Mouse (Mus musculus) T-cell, adult 2 months (primary cell): ENCODE results near the gene Ndufb6.
"Not testable (repeated sequence)": the region's sequence is repeated elsewhere in the genome, so short reads cannot be mapped to it uniquely, and the experiment has no call there.

Experiments
- DNase-seq: peaks from one replicate; pipeline ENCODE4 v3.0.0; 2022; ENCODE audit warnings: low spot score

Ndufb6 gene

GRCm38 (mm10) chr4:40279276-40279900 is at the start of gene Ndufb6:
TSS of gene Ndufb6 (minus strand) at chr4:40279421.
- DNase-seq, result peak; percentile 89

GRCm38 (mm10) chr4:40327161-40327560 is 47.9 kb upstream of the Ndufb6 start:
- no peak for DNase-seq

GRCm38 (mm10) chr4:40324620-40325019 is 45.4 kb upstream of the Ndufb6 start:
- DNase-seq, result no peak

GRCm38 (mm10) chr4:40317404-40317803 is 38.2 kb upstream of the Ndufb6 start:
- no peak for DNase-seq

GRCm38 (mm10) chr4:40313026-40313425 is 33.8 kb upstream of the Ndufb6 start:
- peak; percentile 5 for DNase-seq

GRCm38 (mm10) chr4:40312213-40312612 is 33.0 kb upstream of the Ndufb6 start:
- no peak for DNase-seq

- no peak for DNase-seq
Observed at GRCm38 (mm10) chr4:40310796-40311383, 31.7 kb upstream of the Ndufb6 start.

GRCm38 (mm10) chr4:40309682-40310081 is 30.5 kb upstream of the Ndufb6 start:
- no peak for DNase-seq

- DNase-seq, result no peak
Observed at GRCm38 (mm10) chr4:40302445-40303125, 23.4 kb upstream of the Ndufb6 start.

- peak; percentile 61 for DNase-seq
Observed at GRCm38 (mm10) chr4:40301076-40301789, 22.0 kb upstream of the Ndufb6 start.

- no peak for DNase-seq
Observed at GRCm38 (mm10) chr4:40299169-40299568, 19.9 kb upstream of the Ndufb6 start.

- DNase-seq, result not testable (repeated sequence)
Observed at GRCm38 (mm10) chr4:40291511-40291910, 12.3 kb upstream of the Ndufb6 start.

GRCm38 (mm10) chr4:40289046-40289445 is 9.8 kb upstream of the Ndufb6 start:
- DNase-seq, result no peak

GRCm38 (mm10) chr4:40287415-40287814 is 8.2 kb upstream of the Ndufb6 start:
- no peak for DNase-seq

- DNase-seq, result peak; percentile 70
Observed at GRCm38 (mm10) chr4:40285582-40285981, 6.4 kb upstream of the Ndufb6 start.

- no peak for DNase-seq
Observed at GRCm38 (mm10) chr4:40278880-40279275, 343 bp downstream of the Ndufb6 start.

GRCm38 (mm10) chr4:40269430-40270032 is 9.7 kb downstream of the Ndufb6 start, which contains the start of the genes Smim27 and Topors:
TSS of gene Smim27 (plus strand) at chr4:40269579.
TSS of gene Topors (minus strand) at chr4:40269850.
- peak; percentile 93 for DNase-seq

- peak; percentile 11 for DNase-seq
Observed at GRCm38 (mm10) chr4:40268835-40269234, 10.4 kb downstream of the Ndufb6 start.

- peak; percentile 86 for DNase-seq
Observed at GRCm38 (mm10) chr4:40268204-40268813, 10.9 kb downstream of the Ndufb6 start.

GRCm38 (mm10) chr4:40267681-40268080 is 11.5 kb downstream of the Ndufb6 start:
- no peak for DNase-seq

GRCm38 (mm10) chr4:40264321-40264720 is 14.9 kb downstream of the Ndufb6 start:
- no peak for DNase-seq
